Mouse (Mus musculus) kidney, adult 9 months (tissue): Measurements from ENCODE around the gene Itgae.

ENCODE experiments used
- DNase-seq: peaks from one replicate; pipeline ENCODE4 v3.0.0; 2022

Gene Itgae

DNA sequence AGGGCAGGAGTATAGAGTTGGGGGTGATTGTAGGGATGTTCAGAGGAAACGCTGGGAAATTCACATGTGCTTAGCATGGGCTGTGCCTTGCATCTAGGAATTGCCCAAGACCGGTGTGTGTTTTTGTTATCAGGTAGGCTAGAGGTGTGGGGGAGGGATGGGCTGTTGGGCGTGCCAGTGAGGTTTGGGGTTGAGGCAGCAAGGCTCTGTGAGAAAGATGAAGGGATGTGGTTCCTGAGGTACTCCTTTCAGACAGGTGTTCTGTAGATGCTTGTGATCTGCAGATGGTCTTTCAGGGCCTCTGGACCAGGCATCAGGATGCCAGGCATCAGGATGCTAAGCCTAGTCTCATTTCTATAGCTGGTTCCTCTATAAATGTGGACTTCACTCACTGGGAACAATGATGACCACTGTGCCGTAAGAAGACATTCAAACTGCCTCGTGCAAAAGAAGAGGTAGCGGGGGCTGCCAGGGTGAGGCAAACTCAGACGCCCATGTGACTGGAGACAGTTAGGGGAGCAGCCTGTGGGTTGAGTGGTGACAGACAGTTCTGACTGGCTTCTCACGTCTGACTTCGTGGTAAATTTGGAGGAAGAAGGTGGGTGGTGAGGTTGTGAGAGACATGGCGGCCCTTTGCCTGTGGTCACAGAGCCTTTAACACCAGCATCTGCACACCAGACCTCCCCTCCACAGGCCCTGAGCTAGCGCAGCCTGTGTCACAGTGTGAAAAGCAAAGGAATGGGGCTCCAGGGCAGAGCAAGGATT is 4.0 kb downstream of the Itgae start:
- DNase-seq = no peak

DNA sequence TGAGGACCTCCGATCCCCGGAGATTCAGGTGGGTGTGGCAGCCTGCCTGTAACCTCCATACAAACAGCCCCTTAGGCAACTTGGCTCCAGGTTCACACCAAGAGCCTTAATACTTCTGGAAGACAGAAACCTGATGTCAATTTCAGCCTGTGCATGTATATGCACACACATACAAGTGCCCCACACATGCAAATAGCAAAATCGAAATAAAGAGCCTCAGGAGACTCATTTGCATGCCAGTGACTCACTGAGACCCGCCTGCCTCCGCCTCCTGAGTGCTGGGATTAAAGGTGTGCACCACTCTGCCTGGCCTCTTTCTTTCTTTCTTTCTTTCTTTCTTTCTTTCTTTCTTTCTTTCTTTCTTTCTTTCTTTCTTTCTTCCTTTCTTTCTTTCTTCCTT is 8.5 kb downstream of the Itgae start:
- no peak for DNase-seq

DNA sequence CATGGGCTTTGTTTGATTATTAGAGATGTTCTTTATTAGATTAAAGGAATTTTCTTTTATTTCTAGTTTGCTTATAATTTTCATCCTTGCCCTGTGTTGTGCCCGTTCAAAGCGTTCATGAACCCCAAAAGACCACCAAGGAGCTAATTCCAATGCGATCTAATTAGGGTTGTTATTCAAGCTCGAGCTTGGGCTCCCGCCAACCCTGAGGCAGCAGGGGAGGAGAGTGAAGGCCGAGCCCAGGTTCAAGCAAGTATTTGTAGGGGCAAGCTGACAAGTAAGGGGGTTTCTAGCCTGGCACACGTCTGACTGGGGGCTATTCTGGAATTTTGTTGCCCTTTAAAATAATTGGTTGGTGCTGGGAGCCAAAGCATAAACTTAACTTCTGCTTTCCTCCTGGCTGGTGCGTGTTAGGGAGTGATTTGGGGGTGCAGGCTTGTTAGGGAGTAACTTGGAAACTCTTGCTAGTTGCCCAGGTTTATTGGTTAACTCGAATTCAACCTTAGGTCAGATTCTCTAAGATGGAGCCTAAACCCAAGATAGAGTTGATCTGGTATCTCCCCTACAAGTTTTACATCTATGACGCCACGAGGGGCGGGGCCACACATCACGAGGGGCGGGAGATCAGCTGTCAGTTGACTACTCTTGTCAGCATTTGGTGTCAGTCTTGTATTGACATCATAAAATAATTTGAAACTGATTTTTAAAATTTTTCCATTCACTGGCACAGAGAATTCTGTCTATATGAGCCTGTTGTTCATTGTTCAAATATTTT is 9.8 kb downstream of the Itgae start:
- DNase-seq = no peak

DNA sequence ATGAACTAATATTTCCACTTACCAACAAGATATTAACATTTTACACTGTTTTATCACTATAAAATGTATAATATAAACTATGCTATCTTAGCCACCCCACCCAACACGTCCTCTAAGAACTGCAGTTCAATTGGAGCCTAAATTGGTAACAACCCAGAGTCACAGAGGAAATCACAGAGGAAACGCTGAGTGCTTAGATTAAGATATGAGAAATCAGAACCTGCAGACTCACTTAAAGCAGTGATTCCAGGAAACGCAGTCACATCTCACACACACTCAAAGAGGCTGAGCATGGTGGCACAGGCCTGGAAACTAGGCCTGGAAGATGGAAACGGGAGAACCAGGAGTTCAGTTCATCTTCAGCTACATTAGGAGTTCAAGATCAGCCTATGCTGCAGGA is 10.9 kb downstream of the Itgae start:
- DNase-seq = no peak

DNA sequence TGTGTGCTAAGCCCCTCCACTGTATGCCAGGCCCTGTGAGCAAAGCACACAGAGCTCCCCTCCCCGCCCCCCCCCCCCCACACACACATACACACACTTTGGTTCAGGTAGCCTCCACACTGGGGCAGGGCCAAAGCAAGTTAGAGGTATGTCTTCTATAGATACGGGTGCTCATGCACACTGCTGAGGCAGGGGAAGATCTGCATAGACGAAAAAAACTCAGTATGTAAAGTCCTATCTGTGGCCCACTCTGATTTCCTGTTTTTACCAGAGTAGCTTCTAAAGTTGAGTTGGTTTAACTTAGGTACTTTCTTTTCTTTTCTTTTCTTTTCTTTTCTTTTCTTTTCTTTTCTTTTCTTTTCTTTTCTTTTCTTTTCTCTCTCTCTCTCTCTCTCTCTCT is 14.9 kb downstream of the Itgae start:
- no peak for DNase-seq

DNA sequence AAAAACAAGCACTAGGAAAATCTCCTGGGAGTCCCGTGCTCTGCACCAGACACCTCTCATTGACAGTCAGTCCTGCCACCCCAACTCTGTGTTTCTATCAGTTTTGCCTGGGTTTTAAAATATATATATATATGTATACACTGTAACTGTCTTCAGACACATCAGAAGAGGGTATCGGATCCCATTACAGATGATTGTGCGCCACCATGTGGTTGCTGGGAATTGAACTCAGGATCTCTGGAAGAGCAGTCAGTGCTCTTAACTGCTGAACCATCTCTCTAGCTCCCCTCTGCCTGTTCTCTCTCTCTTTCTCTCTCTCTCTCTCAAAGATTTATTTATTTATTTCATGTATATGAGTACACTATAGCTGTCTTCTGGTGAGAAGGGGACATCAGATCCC is 17.0 kb downstream of the Itgae start:
- DNase-seq = peak; percentile 62

DNA sequence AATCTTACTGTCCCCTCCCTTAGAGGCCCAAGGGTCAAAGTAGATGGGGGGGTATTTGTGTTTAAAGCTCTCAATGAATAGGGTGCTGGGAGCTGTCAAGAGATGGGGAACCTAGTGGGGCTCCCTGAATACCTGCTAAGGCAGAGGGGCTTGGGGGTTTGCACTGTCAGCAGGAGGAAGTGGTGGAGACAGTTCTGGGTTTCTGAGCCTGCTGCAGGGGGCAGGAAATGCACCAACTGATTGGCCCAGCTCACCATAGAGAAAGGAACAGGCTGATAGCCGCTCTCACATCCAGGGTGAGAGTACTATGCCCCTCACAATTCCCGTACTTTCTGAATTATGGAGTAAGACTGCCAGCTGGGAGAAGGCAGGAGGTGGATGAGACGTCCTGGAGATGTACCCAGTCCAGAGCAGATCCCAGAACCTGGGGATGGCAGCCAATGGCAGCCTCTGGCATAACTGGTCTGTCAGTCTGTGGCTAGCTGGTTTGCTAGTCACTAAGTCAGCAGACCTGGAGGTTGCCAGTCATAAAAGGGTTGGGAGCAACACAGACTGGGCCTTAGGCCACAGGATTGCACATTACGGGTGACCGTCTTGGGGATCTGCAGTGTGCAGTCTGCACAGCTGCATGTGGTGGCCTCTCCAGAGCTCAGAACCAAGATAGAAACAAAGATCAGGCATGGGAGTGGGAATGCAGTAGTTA is 18.0 kb downstream of the Itgae start:
- DNase-seq = no peak

DNA sequence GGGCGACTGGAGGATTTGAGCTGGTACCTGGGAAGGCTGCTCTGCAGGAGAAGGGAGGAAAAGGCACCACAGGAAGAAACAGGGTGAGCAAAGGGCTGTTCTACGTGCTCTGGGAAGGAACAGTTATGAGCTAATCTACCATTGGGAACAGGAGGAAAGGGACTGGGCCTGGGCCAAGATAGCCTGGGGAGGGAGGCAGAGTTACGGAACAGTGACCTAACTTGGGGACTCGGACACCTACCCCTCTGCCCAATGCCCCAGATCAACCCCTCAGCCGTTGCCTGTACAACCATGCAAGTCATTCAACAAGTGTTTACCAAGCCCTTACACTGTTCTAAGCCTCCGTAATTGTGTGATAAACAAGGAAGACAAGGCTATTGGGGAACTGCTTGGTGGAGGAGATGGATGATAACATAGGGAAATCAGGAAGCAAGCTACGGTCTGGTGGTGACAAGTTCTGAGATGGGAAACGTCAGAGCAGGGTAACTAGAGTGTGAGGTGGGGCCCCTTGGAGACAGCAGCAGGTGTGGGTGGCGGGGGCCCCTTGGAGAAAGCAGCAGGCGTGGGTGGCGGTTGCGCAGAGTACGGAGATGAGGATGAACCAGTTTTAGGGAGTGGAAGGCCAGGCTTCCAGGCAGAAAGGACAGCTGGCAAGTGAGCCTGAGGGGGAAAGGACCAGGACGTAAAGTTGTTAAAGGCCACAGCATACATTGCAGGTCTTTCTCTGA is 18.7 kb downstream of the Itgae start:
- DNase-seq = no peak

DNA sequence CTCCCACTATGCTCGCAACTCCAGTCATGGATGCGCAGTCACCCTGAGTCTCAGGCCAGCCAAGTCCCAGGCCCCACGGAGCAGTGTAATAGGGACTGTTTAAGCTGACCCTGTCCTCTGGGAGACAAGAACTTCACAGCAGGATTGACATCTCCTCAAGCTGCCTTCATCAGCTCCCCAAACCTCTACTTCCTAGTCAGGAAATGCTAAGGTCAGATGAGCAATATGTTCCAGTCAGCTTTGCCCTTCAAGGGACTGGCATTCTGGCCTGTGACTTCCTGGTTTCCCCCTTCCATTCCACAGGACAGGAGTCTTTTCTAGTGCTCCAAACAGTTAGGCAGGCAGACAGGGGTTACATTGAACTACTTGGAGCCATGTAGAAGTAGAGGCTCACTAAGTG is 19.6 kb downstream of the Itgae start:
- DNase-seq = no peak

DNA sequence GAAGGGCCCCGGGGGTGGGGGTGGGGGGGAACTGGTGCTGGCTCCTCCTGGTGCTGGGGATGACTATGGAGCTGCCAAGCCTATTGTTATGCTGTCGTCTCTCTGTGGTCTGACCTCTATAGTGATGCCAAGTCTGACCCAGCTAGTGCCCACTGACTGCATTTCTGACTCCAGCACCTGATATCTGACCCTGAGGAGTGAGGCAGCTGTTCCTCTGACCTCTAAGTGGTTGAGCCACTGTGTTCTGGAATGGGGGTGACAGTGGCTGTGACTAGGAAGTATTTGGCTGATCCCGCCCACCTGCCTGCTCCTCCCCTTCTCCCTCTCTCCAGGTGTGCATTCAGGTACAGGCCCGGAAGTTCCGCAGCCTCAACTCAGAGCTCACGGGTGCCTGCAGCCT is 21.0 kb downstream of the Itgae start:
- DNase-seq = no peak

DNA sequence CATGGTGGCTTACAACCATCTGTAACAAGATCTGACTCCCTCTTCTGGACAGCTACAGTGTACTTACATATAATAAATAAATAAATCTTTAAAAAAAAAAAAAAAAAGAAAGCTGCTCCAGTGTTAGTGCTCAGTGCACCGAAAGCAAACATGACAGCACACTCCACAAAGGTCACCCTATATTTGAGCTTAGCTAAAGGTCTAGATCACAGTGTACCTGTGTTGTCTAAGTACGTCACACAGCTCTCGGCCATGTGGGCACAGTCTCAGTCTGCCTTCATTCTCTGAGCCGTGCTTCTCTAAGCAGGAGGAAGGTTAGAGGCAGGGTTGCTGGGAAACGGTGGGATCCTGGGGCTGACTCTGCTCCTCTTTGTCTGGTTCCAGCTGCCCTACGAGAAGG is 36.1 kb downstream of the Itgae start:
- DNase-seq = no peak

DNA sequence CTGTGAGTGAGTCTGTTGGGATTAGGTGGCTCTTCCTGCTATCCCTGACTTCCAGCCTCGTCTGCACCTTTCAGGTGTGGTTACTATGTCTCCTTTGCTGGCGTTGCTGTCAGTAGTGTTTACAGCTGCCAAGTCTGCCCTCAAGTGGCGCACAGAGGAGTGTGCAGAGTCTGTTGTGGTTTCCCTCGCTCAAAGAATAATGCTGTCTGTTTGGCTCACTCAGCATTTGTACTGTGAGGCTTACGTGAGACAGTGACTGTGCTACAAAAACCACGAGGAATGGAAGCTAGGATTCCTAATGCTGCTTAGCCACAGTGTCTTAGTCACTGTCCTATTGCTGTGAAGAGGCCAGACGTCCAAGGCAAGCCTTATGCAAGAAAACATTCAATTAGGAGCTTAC is 40.6 kb downstream of the Itgae start:
- DNase-seq = peak; percentile 58

DNA sequence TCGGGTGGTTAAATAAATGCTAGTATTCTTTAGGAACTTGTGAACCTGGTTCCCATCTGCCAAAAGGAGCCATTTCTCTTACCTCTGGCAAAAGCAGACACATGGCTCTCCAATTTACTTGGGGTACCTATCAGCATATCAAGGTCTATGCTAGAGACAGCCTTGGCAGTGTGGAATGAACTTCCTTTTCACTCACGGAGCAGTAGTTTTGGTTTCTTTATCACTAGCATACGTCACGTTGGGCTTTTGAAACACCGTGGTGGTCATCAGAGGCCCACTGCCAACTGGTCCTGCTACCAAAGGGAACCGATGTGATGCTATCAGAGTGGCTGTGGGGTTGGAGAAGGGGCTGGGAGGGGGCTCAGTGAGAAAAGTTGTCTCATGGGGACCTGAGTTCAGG is 42.6 kb downstream of the Itgae start:
- DNase-seq = no peak

DNA sequence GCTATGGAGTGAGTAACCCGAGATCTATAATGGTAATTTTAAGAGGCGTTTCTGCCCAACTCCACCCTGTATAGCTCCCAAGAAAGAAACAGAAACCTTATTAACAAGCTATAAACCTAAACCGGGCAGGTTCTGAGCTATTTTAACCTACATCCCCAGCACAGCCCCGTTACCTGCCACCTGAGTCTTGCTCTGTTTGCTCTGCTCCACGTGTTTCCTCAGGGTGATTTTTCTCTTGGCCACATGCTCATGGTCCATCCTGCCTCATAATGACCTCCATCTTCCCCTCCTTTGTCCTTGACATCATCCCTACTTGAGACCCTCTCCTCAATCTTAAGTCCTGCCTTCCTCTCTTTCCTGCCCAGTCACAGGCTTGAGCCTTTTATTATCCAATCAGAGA is 43.8 kb downstream of the Itgae start:
- no peak for DNase-seq

DNA sequence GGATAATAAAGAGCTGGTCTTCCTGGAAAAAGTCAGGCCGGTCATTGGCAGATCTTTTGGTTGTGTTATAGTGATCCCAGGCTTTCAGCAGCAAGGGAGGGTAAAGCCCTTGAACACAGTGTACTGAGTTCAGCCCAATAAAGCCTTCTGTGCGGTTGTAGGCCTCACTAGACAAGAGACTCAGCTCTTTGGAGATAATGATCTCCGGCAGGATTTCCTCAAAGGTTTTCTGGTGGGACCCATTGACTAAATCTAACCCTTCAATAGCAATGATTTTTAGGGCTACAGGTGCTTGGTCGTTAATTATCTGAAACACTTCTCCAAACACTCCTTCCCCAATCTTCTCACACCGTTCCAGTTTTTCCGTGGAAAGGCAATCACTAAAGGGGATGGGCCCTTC is 46.2 kb downstream of the Itgae start:
- DNase-seq = no peak

DNA sequence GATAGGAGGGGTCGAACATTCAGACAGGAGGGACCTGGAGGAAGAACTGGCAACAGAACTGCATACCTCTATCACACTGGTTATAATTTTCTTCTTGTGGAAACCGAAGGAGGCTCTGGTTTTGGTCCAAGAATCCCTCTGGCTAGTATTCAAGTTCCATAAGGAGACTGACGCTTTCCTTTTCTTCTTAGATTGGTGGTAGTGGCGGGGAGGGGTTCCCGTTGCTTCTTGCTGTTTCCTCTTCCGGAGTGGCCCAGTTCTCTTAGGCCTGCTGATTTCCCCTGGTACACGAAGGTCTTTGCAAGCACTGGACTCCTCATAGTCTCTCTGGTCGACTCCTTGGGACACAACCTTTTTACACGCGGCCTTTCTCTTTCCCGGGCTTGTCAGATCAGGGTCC is 46.7 kb downstream of the Itgae start:
- peak; percentile 22 for DNase-seq

DNA sequence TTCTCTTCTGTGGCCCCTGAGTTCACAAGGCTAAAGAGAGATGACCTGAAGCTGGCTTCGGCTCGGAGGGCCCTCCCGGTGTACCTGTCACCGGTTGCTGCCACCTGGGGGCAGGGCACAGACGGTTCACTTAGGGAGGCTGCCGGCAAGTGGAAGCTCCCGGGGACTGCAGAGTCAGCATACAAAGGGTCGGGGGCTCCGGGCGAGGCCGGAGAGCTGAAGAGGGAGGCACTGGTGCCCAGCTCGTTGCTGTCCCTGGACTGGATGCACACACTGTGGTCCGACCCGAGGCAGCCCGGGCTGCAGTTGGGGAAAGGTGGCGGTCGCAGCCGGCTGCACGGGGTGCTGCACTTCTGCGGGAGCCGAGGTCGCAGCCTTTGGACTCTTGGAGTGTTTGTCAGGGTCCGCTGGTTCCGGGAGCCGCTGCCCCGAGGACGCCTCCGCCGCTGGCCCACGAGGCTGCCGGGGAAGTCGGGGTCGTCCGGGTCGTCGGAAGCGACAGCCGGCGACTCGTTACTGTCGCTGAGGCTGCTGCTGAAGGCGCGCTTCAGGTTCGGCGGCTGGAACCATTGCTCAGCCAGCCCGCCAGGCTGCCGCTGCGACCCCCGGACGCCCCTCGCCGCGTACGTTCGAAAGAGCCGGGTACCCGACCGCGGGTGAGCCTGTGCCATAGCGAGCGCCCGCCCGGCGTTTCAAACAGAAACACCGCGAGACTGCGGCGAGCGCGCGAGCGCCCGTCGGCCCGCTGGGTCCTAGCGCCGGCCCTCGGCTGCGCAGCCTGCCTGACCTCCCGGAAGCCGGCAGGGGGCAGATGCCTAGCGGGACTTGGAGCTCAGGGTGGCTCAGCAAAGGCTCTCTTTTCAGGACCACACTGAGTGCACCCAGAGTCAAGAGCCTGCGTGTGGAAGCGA is 47.5 kb downstream of the Itgae start, which contains the start of gene Haspin:
Haspin (minus strand) TSS at position 704 of the 911 bp plus-strand sequence.
- peak; percentile 92 for DNase-seq

DNA sequence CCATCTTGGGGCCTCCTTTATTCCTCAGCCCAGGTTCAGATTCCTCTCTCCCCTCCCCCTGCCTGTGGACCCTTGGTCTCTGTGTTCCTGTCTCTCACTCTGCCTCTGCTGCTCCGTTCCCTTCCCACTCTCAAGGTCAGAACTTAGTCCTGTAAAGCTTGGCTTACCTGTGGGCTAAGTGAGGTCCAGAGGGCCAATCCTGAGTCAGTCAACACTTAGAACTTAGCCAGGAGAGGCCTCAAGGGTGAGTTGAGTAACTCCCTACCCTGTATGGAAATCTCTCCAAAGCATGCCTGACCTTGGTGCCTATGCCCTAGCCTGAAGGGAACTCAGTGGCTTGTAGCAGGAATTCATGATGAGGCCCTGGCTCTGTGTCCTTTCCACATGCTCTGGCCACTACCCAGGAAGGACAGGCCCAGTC is 53.9 kb downstream of the Itgae start:
- DNase-seq = peak; percentile 74

DNA sequence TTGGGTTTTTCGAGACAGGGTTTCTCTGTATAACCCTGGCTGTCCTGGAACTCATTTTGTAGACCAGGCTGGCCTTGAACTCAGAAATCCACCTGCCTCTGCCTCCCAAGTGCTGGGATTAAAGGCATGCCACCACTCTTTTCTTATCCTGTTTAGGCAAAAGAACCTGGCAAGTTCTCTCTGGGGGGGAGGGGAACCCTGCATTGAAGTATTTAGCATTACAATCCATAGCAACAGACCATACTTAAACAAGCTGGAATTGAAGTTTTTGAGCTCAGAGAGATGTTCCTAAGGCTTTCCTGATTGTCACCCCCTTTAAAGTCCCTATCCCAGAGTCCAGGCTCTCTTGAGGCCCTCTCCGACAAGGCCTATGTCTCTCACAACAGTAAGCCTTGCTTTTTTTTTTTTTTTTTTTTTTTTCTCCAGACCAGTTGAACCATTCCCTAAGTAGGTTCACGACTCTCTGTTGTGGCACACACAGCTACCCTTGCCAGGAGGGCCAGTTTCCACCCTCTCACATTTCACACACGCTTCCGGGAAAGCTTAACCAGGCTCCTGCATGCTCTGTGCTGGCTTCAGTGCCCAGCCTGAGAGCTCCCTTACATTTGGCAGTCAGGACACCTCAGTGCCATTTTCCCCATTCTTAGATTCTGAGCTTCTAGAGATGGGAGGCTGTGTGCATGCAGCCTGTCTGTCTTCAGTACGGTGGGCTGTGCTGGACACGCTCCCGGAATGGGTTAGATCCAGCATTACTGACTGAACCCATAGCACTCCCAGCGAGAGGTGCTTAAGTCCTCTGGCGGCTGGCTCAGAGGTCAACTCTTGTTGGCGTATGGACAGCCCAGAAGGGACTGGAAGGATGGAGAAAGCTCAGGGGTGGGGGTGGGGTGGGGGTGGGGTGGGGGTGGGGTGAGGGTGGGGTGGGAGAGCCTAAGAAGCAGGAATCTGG is 55.9 kb downstream of the Itgae start:
- peak; percentile 31 for DNase-seq

DNA sequence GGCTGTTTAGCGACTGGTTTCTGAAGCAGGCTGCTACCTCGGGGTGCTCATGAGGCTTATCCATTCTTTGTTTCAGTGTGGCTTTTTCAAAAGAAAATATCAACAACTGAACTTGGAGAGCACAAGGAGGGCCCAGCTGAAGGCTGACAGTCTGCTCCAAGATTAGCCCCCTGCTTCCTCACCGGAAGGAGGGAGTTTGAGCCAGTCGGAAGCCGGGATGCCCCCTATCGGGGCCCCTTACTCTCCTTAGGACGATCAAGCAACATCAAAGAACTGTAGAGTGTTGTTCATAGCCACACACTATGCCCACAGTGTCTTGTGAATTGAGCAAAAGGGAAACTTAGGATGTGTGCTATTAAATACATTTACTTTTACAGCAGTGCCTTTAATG is 56.6 kb downstream of the Itgae start:
- no peak for DNase-seq

DNA sequence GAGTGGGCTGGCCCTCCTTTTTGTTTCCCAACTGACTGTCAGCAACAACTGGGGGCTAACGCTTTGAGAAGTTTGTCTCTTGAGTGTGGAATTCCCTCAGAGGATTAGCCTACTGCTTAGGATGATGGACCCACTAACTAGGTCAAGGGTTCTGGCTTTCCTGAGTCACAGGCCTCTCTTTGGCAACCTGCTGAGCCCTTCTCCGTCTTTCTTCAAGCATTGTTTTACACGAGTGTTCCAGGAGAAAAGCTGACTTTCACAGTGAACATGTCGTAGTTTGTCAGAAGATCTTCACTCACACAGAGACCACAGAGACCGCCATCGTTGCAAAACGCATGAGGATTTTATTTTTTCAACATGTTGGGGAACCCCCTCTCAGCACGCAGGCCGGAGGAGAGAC is 57.8 kb downstream of the Itgae start:
- DNase-seq = no peak
